Mouse (Mus musculus) limb, embryonic 10.5 days (tissue): ENCODE measurements at regions not wholly inside any gene's neighbourhood (a gene's known extent, or its start where the extent isn't known, plus 50 kb on each side); places are given as distances from the start of the nearest gene placed in this dataset.

Source experiments
- DNase-seq: peaks from one replicate; pipeline ENCODE4 v3.0.0-alpha.2; 2017; ENCODE audit warnings: low spot score
- H3K27ac ChIP-seq: fragments of 300-500 bp; sonication (generic); 2 replicates; pipeline ENCODE4 v1.5.1; 2016; ENCODE audit warnings: mild to moderate bottlenecking
- H3K27me3 ChIP-seq: fragments of 300-500 bp; sonication (generic); 2 replicates; pipeline ENCODE4 v1.6.1; 2016; ENCODE audit warnings: low read depth, mild to moderate bottlenecking; ENCODE audit not compliant: poor library complexity, severe bottlenecking
- H3K36me3 ChIP-seq: fragments of 300-500 bp; sonication (generic); 2 replicates; pipeline ENCODE4 v1.6.1; 2016; ENCODE audit warnings: mild to moderate bottlenecking, moderate library complexity
- H3K4me1 ChIP-seq: fragments of 300-500 bp; sonication (generic); 2 replicates; pipeline ENCODE4 v1.6.1; 2016
- H3K4me3 ChIP-seq: fragments of 300-500 bp; sonication (generic); 2 replicates; pipeline ENCODE4 v1.5.1; 2016; ENCODE audit warnings: mild to moderate bottlenecking, moderate library complexity
- H3K9me3 ChIP-seq: fragments of 300-500 bp; sonication (generic); replicated peaks from 2 replicates; pipeline ENCODE4 v1.6.1; 2016; ENCODE audit warnings: mild to moderate bottlenecking
- WGBS: fragments of 180-500 bp; shearing (Covaris S2); methylation state at CpG from one replicate; pipeline ENCODE4 v1.1.7; 2016; 5-methylcytosine and 5-hydroxymethylcytosine counted together

GRCm38 (mm10) chr15:67626704-67627287 lies 1126.1 kb upstream of the Lrrc6 start:
- Histone ChIP-seq H3K4me1 (no peaks in the 10 kb centered on the region), H3K27ac (no peak overlapping the region), H3K27me3 (no peaks in the 10 kb centered on the region), H3K4me3 (no peak overlapping the region), H3K9me3 (no peaks in the 10 kb centered on the region), H3K36me3 (no peaks in the 10 kb centered on the region)
- no peak for DNase-seq
- WGBS: 84% methylated on average over 3 of the region's 3 CpGs

GRCm38 (mm10) chr15:67611896-67612295 lies 1111.2 kb upstream of the Lrrc6 start:
- 81% methylated on average over 3 of the region's 3 CpGs for WGBS

GRCm38 (mm10) chr15:67598426-67598825 lies 1097.7 kb upstream of the Lrrc6 start:
- Histone ChIP-seq H3K4me1 (no peaks in the 10 kb centered on the region), H3K4me3 (no peak overlapping the region), H3K9me3 (no peaks in the 10 kb centered on the region), H3K27ac (no peak overlapping the region), H3K27me3 (no peaks in the 10 kb centered on the region), H3K36me3 (no peaks in the 10 kb centered on the region)
- DNase-seq: no peak
- WGBS: 81% methylated on average over 4 of the region's 4 CpGs

More at GRCm38 (mm10) chr15:67611896-67612295, 1111.2 kb upstream of the Lrrc6 start:
- H3K27me3 ChIP-seq: no peaks in the 10 kb centered on the region
- no peaks in the 10 kb centered on the region for H3K36me3 ChIP-seq
- H3K9me3 ChIP-seq: no peaks in the 10 kb centered on the region
- no peak overlapping the region for H3K27ac ChIP-seq
- H3K4me3 ChIP-seq: no peak overlapping the region
- H3K4me1 ChIP-seq: no peaks in the 10 kb centered on the region
- no peak for DNase-seq

GRCm38 (mm10) chr15:67576581-67576980 lies 1075.9 kb upstream of the Lrrc6 start:
- 79% methylated on average over 1 of the region's 1 CpGs for WGBS
- no peaks in the 10 kb centered on the region for H3K9me3 ChIP-seq
- no peaks in the 10 kb centered on the region for H3K27me3 ChIP-seq
- H3K4me1 ChIP-seq: no peaks in the 10 kb centered on the region
- no peak overlapping the region for H3K4me3 ChIP-seq
- DNase-seq: no peak
- no peak overlapping the region for H3K27ac ChIP-seq
- no peaks in the 10 kb centered on the region for H3K36me3 ChIP-seq

GRCm38 (mm10) chr15:67571614-67572013 lies 1070.9 kb upstream of the Lrrc6 start:
- Histone ChIP-seq H3K27ac (no peak overlapping the region), H3K9me3 (no peaks in the 10 kb centered on the region), H3K36me3 (no peaks in the 10 kb centered on the region), H3K4me3 (no peak overlapping the region), H3K27me3 (no peaks in the 10 kb centered on the region), H3K4me1 (no peaks in the 10 kb centered on the region)
- DNase-seq: no peak
- WGBS: 74% methylated on average over 1 of the region's 1 CpGs

- DNase-seq: no peak
- Histone ChIP-seq H3K27ac (no peak overlapping the region), H3K36me3 (no peaks in the 10 kb centered on the region), H3K4me3 (no peak overlapping the region), H3K4me1 (peaks cover under 1% of the 10 kb centered on the region; the same call in 1 of the 2 replicates), H3K9me3 (no peaks in the 10 kb centered on the region), H3K27me3 (no peaks in the 10 kb centered on the region)
- WGBS: 89% methylated on average over 1 of the region's 1 CpGs
These were observed 1056.6 kb upstream of the Lrrc6 start for GRCm38 (mm10) chr15:67557304-67557703.

GRCm38 (mm10) chr15:67551911-67552310 lies 1051.2 kb upstream of the Lrrc6 start:
- no peaks in the 10 kb centered on the region for H3K27me3 ChIP-seq
- H3K4me3 ChIP-seq: no peak overlapping the region
- H3K9me3 ChIP-seq: no peaks in the 10 kb centered on the region
- WGBS: 53% methylated on average over 2 of the region's 2 CpGs
- no peak overlapping the region for H3K27ac ChIP-seq
- peaks cover 20% of the 10 kb centered on the region for H3K4me1 ChIP-seq
- no peaks in the 10 kb centered on the region for H3K36me3 ChIP-seq
- no peak for DNase-seq

- 24% methylated on average over 1 of the region's 1 CpGs for whole genome bisulfite sequencing
- Histone ChIP-seq H3K4me1 (peaks cover 28% of the 10 kb centered on the region), H3K9me3 (no peaks in the 10 kb centered on the region), H3K4me3 (no peak overlapping the region), H3K27me3 (no peaks in the 10 kb centered on the region), H3K27ac (no peak overlapping the region), H3K36me3 (no peaks in the 10 kb centered on the region)
- no peak for DNase-seq
These were observed 1046.2 kb upstream of the Lrrc6 start for GRCm38 (mm10) chr15:67546896-67547400.

- no peaks in the 10 kb centered on the region for H3K9me3 ChIP-seq
- peaks cover 26% of the 10 kb centered on the region for H3K4me1 ChIP-seq
- no peak for DNase-seq
- H3K36me3 ChIP-seq: no peaks in the 10 kb centered on the region
- WGBS: 91% methylated on average over 6 of the region's 6 CpGs
- no peaks in the 10 kb centered on the region for H3K27me3 ChIP-seq
- no peak overlapping the region for H3K27ac ChIP-seq
- no peak overlapping the region for H3K4me3 ChIP-seq
These were observed 1045.0 kb upstream of the Lrrc6 start for GRCm38 (mm10) chr15:67545745-67546144.

GRCm38 (mm10) chr15:67513722-67514121 lies 1013.0 kb upstream of the Lrrc6 start:
- Histone ChIP-seq H3K27me3 (no peaks in the 10 kb centered on the region), H3K36me3 (no peaks in the 10 kb centered on the region), H3K27ac (no peak overlapping the region), H3K4me3 (no peak overlapping the region), H3K9me3 (no peaks in the 10 kb centered on the region), H3K4me1 (no peaks in the 10 kb centered on the region)
- no peak for DNase-seq

GRCm38 (mm10) chr15:67495001-67495658 lies 994.4 kb upstream of the Lrrc6 start:
- Histone ChIP-seq H3K4me1 (no peaks in the 10 kb centered on the region), H3K27ac (no peak overlapping the region), H3K4me3 (no peak overlapping the region), H3K9me3 (no peaks in the 10 kb centered on the region), H3K36me3 (no peaks in the 10 kb centered on the region), H3K27me3 (no peaks in the 10 kb centered on the region)
- WGBS: 91% methylated on average over 7 of the region's 7 CpGs
- DNase-seq: no peak

- 86% methylated on average over 2 of the region's 2 CpGs for WGBS
- DNase-seq: no peak
- Histone ChIP-seq H3K27ac (no peak overlapping the region), H3K4me1 (no peaks in the 10 kb centered on the region), H3K27me3 (no peaks in the 10 kb centered on the region), H3K4me3 (no peak overlapping the region), H3K36me3 (no peaks in the 10 kb centered on the region), H3K9me3 (no peaks in the 10 kb centered on the region)
These were observed 981.0 kb upstream of the Lrrc6 start for GRCm38 (mm10) chr15:67481733-67482132.

- H3K4me3 ChIP-seq: no peak overlapping the region
- no peak for DNase-seq
- H3K27me3 ChIP-seq: no peaks in the 10 kb centered on the region
- WGBS: 78% methylated on average over 5 of the region's 5 CpGs
- no peaks in the 10 kb centered on the region for H3K36me3 ChIP-seq
- no peak overlapping the region for H3K27ac ChIP-seq
- no peaks in the 10 kb centered on the region for H3K4me1 ChIP-seq
- no peaks in the 10 kb centered on the region for H3K9me3 ChIP-seq
These were observed 973.6 kb upstream of the Lrrc6 start for GRCm38 (mm10) chr15:67474325-67474724.
